Mouse (Mus musculus) telencephalon, adult 2 months (tissue): ENCODE measurements around the gene Haus8.
"Not testable (repeated sequence)": the region's sequence is repeated elsewhere in the genome, so short reads cannot be mapped to it uniquely, and the experiment has no call there.

Experiments used
- DNase-seq: peaks from one replicate; pipeline ENCODE4 v3.0.0-alpha.2; 2011; ENCODE audit warnings: low read depth, low spot score

Haus8 gene

GRCm38 (mm10) chr8:71286223-71286622, 13.5 kb upstream of the Haus8 start:
- DNase-seq = not testable (repeated sequence)

GRCm38 (mm10) chr8:71282621-71283020, 9.9 kb upstream of the Haus8 start:
- DNase-seq = no peak

- DNase-seq = not testable (repeated sequence)
These were observed 9.0 kb upstream of the Haus8 start for GRCm38 (mm10) chr8:71281731-71282130.

GRCm38 (mm10) chr8:71279409-71279808, 6.7 kb upstream of the Haus8 start:
- DNase-seq = not testable (repeated sequence)

GRCm38 (mm10) chr8:71276166-71276565, 3.4 kb upstream of the Haus8 start:
- DNase-seq = no peak

GRCm38 (mm10) chr8:71274478-71274877, 1.7 kb upstream of the Haus8 start:
- DNase-seq = no peak

GRCm38 (mm10) chr8:71273151-71273510, 397 bp upstream of the Haus8 start:
- no peak for DNase-seq

GRCm38 (mm10) chr8:71271630-71272029, 1.1 kb downstream of the Haus8 start:
- no peak for DNase-seq

- DNase-seq = not testable (repeated sequence)
These were observed 4.4 kb downstream of the Haus8 start for GRCm38 (mm10) chr8:71268286-71268685.

- no peak for DNase-seq
These were observed 5.0 kb downstream of the Haus8 start for GRCm38 (mm10) chr8:71267690-71268089.

- DNase-seq = no peak
These were observed 11.5 kb downstream of the Haus8 start for GRCm38 (mm10) chr8:71261234-71261633.

GRCm38 (mm10) chr8:71256545-71257232, 16.0 kb downstream of the Haus8 start:
- no peak for DNase-seq

- no peak for DNase-seq
These were observed 24.5 kb downstream of the Haus8 start for GRCm38 (mm10) chr8:71248203-71248602.

GRCm38 (mm10) chr8:71242757-71243156, 30.0 kb downstream of the Haus8 start:
- DNase-seq = no peak

- DNase-seq = no peak
These were observed 48.2 kb downstream of the Haus8 start for GRCm38 (mm10) chr8:71224560-71224959.

- DNase-seq = not testable (repeated sequence)
These were observed 58.5 kb downstream of the Haus8 start for GRCm38 (mm10) chr8:71214266-71214665.

GRCm38 (mm10) chr8:71205541-71205967, 67.2 kb downstream of the Haus8 start:
- not testable (repeated sequence) for DNase-seq
